Mouse (Mus musculus): Measurements from ENCODE around the gene Zfp341. TPM values are rescaled to one million over a fixed set of nuclear protein-coding genes. Genes with fewer than 3 reads are reported as not detected.

Zfp341 gene
- polyA plus RNA-seq, 1 experiment from 2014 or later: 1.5 TPM

DNA sequence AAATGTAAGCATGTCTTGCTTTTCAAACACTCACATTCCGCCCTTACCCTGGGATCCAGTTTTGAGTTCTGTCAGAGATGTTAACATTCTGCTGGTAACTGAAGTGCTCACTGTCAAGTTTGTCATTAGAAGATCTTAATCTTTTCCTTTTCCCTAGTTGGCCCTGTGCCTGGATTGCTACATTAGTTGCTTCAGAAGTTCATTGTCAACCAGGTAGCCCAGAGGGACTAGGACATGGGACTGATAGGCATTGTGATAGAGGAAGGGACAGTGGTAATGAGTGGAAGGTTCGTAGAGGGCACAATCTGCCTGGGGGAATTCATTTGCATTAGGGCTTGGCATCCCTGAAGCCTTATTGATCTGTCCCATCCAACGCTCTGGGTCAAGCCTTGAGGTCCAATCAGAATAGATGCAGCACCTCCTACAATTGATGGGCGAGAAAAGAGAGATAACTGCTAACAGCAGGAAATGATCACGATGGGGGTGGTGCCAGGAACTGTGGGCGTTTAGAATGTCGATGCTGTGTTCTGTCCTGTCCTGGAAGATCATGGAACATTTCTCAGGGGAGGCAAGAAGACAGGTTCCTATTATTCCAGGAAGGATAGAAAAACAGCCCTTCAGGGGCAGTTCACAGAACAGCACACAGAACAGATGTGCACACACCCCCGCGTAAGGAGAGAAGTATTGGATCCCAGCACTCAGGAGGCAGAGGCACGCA is 3.9 kb upstream of the Zfp341 start:
- Histone ChIP-seq H3K27ac (ENCODE audit: low read depth, low read length) (no peak overlapping the region), H3K36me3 (ENCODE audit: control insufficient read depth, insufficient read depth, low read length) (no peaks in the 10 kb centered on the region), H3K4me2 (ENCODE audit: low read depth, low read length, severe bottlenecking) (no peak overlapping the region), H3K4me3 (ENCODE audit: low read depth, low read length) (no peak overlapping the region), H3K27me3 (ENCODE audit: control insufficient read depth, insufficient read depth, low read length) (no peaks in the 10 kb centered on the region), H3K9ac (ENCODE audit: low read length) (no peak overlapping the region), H3K4me1 (replicated peaks; ENCODE audit: control insufficient read depth, insufficient read depth, low read length) (peaks cover 2% of the 10 kb centered on the region; the same call in 1 of the 2 replicates), H3K9me3 (ENCODE audit: control insufficient read depth, low read length) (no peaks in the 10 kb centered on the region)
- no peak for DNase-seq (ENCODE audit: low spot score)
- WGBS: 73% methylated on average over 10 of the region's 10 CpGs
- ATAC-seq (replicated peaks; ENCODE audit: low FRiP score): no peak

DNA sequence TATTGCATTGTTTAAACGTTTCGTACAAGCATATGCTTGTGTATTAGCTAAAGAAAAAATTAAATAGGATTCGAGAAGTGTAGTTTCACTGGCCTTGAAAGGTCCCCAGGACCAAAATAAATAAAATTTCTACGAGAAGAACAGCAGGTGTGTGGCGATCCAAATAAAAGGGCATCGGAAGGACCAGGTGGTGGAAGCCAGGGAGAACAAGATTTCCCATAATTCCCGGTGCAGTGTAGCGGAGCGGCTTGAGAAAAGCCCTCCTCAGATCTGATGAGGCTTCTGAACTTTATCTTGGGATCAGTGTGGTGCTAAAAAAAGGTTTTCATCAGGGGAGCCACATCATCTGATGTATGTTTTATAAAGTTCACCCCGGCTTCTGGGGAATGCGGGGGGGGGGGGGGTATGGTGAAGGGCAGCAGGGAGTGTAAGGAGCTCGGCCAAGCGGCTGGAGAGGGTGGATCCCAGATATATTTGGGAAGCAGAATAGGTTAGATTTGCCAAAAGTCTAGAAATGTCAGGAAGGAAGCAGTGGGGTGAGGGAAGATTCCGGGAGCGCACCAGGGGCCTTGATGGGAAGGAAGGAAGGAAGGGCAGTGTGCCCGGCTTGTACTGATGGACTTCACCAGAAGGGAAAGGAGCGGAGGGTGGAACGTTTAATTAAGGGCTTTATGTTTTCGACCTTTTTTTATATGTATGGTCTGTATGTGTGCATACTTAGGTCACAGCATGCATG is 1.9 kb downstream of the Zfp341 start:
- peaks cover 2% of the 10 kb centered on the region; the same call in 1 of the 2 replicates for H3K4me1 ChIP-seq (replicated peaks; ENCODE audit: control insufficient read depth, insufficient read depth, low read length)
- H3K4me2 ChIP-seq (ENCODE audit: low read depth, low read length, severe bottlenecking): no peak overlapping the region
- H3K9me3 ChIP-seq (ENCODE audit: control insufficient read depth, low read length): no peaks in the 10 kb centered on the region
- no peak overlapping the region for H3K4me3 ChIP-seq (ENCODE audit: low read depth, low read length)
- H3K9ac ChIP-seq (ENCODE audit: low read length): no peak overlapping the region
- ATAC-seq (replicated peaks; ENCODE audit: low FRiP score): no peak
- WGBS: 79% methylated on average over 19 of the region's 19 CpGs
- no peaks in the 10 kb centered on the region for H3K27me3 ChIP-seq (ENCODE audit: control insufficient read depth, insufficient read depth, low read length)
- no peaks in the 10 kb centered on the region for H3K36me3 ChIP-seq (ENCODE audit: control insufficient read depth, insufficient read depth, low read length)
- no peak overlapping the region for H3K27ac ChIP-seq (ENCODE audit: low read depth, low read length)
- DNase-seq (ENCODE audit: low spot score): no peak

GRCm38 (mm10) chr2:154615674-154616073 is 2.6 kb downstream of the Zfp341 start:
- H3K4me3 ChIP-seq (ENCODE audit: low read depth, low read length): no peak overlapping the region
- DNase-seq (ENCODE audit: low spot score) (no peak), ATAC-seq (replicated peaks; ENCODE audit: low FRiP score) (no peak)
- no peak overlapping the region for H3K27ac ChIP-seq (ENCODE audit: low read depth, low read length)
- peaks cover 2% of the 10 kb centered on the region; the same call in 1 of the 2 replicates for H3K4me1 ChIP-seq (replicated peaks; ENCODE audit: control insufficient read depth, insufficient read depth, low read length)
- 91% methylated on average over 5 of the region's 5 CpGs for WGBS
- H3K36me3 ChIP-seq (ENCODE audit: control insufficient read depth, insufficient read depth, low read length): no peaks in the 10 kb centered on the region
- H3K9ac ChIP-seq (ENCODE audit: low read length): no peak overlapping the region
- H3K27me3 ChIP-seq (ENCODE audit: control insufficient read depth, insufficient read depth, low read length): no peaks in the 10 kb centered on the region
- no peaks in the 10 kb centered on the region for H3K9me3 ChIP-seq (ENCODE audit: control insufficient read depth, low read length)
- no peak overlapping the region for H3K4me2 ChIP-seq (ENCODE audit: low read depth, low read length, severe bottlenecking)

DNA sequence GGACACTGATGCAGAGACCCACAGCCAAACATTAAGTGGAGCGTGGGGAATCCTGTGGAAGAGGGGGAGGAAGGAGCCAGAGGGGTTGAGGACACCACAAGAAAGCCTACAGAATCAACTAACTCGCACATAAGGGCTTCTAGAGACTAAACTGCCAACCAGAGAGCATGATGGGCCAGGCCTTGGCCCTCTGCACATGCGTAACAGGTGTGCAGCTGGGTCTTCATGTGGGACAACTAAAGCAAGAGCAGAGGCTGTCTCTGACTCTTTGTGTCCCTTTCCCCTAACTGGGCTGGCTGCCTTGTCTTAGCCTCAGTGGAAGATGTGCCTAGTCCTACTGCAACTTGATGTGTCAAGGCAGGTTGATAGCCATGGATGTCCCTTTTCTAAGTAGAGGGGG is 4.0 kb downstream of the Zfp341 start:
- DNase-seq (ENCODE audit: low spot score) (no peak), ATAC-seq (replicated peaks; ENCODE audit: low FRiP score) (no peak)
- no peaks in the 10 kb centered on the region for H3K27me3 ChIP-seq (ENCODE audit: control insufficient read depth, insufficient read depth, low read length)
- no peaks in the 10 kb centered on the region for H3K36me3 ChIP-seq (ENCODE audit: control insufficient read depth, insufficient read depth, low read length)
- no peaks in the 10 kb centered on the region for H3K9me3 ChIP-seq (ENCODE audit: control insufficient read depth, low read length)
- H3K4me2 ChIP-seq (ENCODE audit: low read depth, low read length, severe bottlenecking): no peak overlapping the region
- H3K9ac ChIP-seq (ENCODE audit: low read length): no peak overlapping the region
- 90% methylated on average over 3 of the region's 3 CpGs for WGBS
- no peak overlapping the region for H3K27ac ChIP-seq (ENCODE audit: low read depth, low read length)
- H3K4me1 ChIP-seq (replicated peaks; ENCODE audit: control insufficient read depth, insufficient read depth, low read length): peaks cover 2% of the 10 kb centered on the region; the same call in 1 of the 2 replicates
- no peak overlapping the region for H3K4me3 ChIP-seq (ENCODE audit: low read depth, low read length)

- DNase-seq (ENCODE audit: low spot score) (no peak), ATAC-seq (replicated peaks; ENCODE audit: low FRiP score) (no peak)
- Histone ChIP-seq H3K9ac (ENCODE audit: low read length) (no peak overlapping the region), H3K27me3 (ENCODE audit: control insufficient read depth, insufficient read depth, low read length) (no peaks in the 10 kb centered on the region), H3K4me3 (ENCODE audit: low read depth, low read length) (no peak overlapping the region), H3K36me3 (ENCODE audit: control insufficient read depth, insufficient read depth, low read length) (no peaks in the 10 kb centered on the region; the same call in 1 of the 2 replicates), H3K4me2 (ENCODE audit: low read depth, low read length, severe bottlenecking) (no peak overlapping the region), H3K9me3 (ENCODE audit: control insufficient read depth, low read length) (no peaks in the 10 kb centered on the region; the same call in 1 of the 2 replicates), H3K4me1 (replicated peaks; ENCODE audit: control insufficient read depth, insufficient read depth, low read length) (no peaks in the 10 kb centered on the region), H3K27ac (ENCODE audit: low read depth, low read length) (no peak overlapping the region)
- 87% methylated on average over 5 of the region's 5 CpGs for WGBS
These were observed 8.6 kb downstream of the Zfp341 start for GRCm38 (mm10) chr2:154621684-154622083.

DNA sequence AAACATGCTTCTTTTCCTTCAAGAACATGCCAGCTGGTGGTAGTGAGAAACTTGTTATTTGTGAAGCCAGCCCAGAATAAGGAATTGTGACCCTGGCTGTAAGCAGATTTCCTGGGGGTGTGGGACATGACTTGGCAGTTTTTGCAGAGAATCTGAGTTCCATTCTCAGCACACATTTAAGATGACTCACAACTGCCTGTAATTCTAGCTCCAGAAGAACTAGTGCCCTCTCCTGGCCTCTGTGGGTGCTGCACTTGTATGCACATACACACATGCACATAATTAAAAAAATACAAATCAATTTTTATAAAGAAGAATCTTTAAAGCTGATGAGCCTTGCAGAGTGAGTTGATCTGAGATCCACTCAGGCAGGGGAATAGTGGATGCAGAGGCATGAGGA is 11.0 kb downstream of the Zfp341 start:
- no peak overlapping the region for H3K27ac ChIP-seq (ENCODE audit: low read depth, low read length)
- ATAC-seq (replicated peaks; ENCODE audit: low FRiP score): no peak
- H3K4me1 ChIP-seq (replicated peaks; ENCODE audit: control insufficient read depth, insufficient read depth, low read length): no peaks in the 10 kb centered on the region
- H3K9me3 ChIP-seq (ENCODE audit: control insufficient read depth, low read length): no peaks in the 10 kb centered on the region; the same call in 1 of the 2 replicates
- H3K4me3 ChIP-seq (ENCODE audit: low read depth, low read length): no peak overlapping the region
- H3K27me3 ChIP-seq (ENCODE audit: control insufficient read depth, insufficient read depth, low read length): no peaks in the 10 kb centered on the region
- H3K9ac ChIP-seq (ENCODE audit: low read length): no peak overlapping the region
- no peak for DNase-seq (ENCODE audit: low spot score)
- H3K4me2 ChIP-seq (ENCODE audit: low read depth, low read length, severe bottlenecking): no peak overlapping the region
- H3K36me3 ChIP-seq (ENCODE audit: control insufficient read depth, insufficient read depth, low read length): no peaks in the 10 kb centered on the region; the same call in none of the 2 replicates

- WGBS: 86% methylated on average over 5 of the region's 5 CpGs
- ATAC-seq (replicated peaks; ENCODE audit: low FRiP score): no peak
These were observed 17.4 kb downstream of the Zfp341 start for GRCm38 (mm10) chr2:154630531-154630930.

DNA sequence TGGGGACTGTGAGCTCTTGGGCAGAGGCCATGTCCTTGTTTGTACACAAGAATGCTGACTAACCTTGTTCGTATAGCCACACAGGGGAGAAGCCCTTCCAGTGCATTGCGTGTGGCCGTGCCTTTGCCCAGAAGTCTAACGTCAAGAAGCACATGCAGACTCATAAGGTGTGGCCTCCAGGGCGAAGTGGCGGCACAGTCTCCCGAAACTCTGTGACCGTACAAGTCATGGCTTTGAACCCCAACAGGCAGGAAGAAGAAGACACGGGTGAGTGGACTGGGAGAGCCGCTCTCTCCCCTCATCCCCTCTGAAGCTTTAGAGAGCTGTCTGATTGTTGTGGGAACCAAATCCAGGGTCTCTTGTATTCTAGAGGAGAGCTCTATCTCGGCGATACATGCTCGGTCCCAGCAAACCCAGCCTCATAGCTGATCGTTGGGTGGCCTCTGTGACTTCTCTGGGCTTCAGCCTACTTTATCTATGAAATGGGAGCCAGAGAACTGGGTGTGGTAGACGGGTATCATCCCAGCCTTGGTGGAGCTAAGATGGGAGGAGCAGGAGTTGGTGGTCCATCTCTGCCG is 19.2 kb downstream of the Zfp341 start:
- ATAC-seq (replicated peaks; ENCODE audit: low FRiP score): no peak
- WGBS: 87% methylated on average over 16 of the region's 16 CpGs

More at GRCm38 (mm10) chr2:154630531-154630930, 17.4 kb downstream of the Zfp341 start:
- Histone ChIP-seq H3K9ac (ENCODE audit: low read length) (no peak overlapping the region), H3K27me3 (ENCODE audit: control insufficient read depth, insufficient read depth, low read length) (no peaks in the 10 kb centered on the region), H3K4me1 (replicated peaks; ENCODE audit: control insufficient read depth, insufficient read depth, low read length) (no peaks in the 10 kb centered on the region), H3K36me3 (ENCODE audit: control insufficient read depth, insufficient read depth, low read length) (no peaks in the 10 kb centered on the region; the same call in 1 of the 2 replicates), H3K9me3 (ENCODE audit: control insufficient read depth, low read length) (no peaks in the 10 kb centered on the region), H3K27ac (ENCODE audit: low read depth, low read length) (no peak overlapping the region), H3K4me3 (ENCODE audit: low read depth, low read length) (no peak overlapping the region), H3K4me2 (ENCODE audit: low read depth, low read length, severe bottlenecking) (no peak overlapping the region)
- DNase-seq (ENCODE audit: low spot score): no peak

More for the DNA sequence above, 19.2 kb downstream of the Zfp341 start:
- H3K36me3 ChIP-seq (ENCODE audit: control insufficient read depth, insufficient read depth, low read length): no peaks in the 10 kb centered on the region; the same call in 1 of the 2 replicates
- no peak overlapping the region for H3K4me3 ChIP-seq (ENCODE audit: low read depth, low read length)
- H3K9ac ChIP-seq (ENCODE audit: low read length): no peak overlapping the region
- no peaks in the 10 kb centered on the region for H3K9me3 ChIP-seq (ENCODE audit: control insufficient read depth, low read length)
- no peaks in the 10 kb centered on the region for H3K4me1 ChIP-seq (replicated peaks; ENCODE audit: control insufficient read depth, insufficient read depth, low read length)
- no peak overlapping the region for H3K27ac ChIP-seq (ENCODE audit: low read depth, low read length)
- DNase-seq (ENCODE audit: low spot score): no peak
- no peaks in the 10 kb centered on the region for H3K27me3 ChIP-seq (ENCODE audit: control insufficient read depth, insufficient read depth, low read length)
- H3K4me2 ChIP-seq (ENCODE audit: low read depth, low read length, severe bottlenecking): no peak overlapping the region
